Mouse (Mus musculus) T-helper 17 cell (primary cell): Measurements from ENCODE around the gene Mgea5.

ENCODE experiments used
- in situ Hi-C, 2 experiments: fragments of 300-600 bp; cut with MboI, MseI; formaldehyde crosslinking; loops; 1 replicate in 1 of 2; 2 replicates in 1 of 2; pipeline ENCODE4 v1.15.1; 2025; ENCODE audit warnings: high pct_unique_total_duplicates in 2 of 2

Gene Mgea5

DNA sequence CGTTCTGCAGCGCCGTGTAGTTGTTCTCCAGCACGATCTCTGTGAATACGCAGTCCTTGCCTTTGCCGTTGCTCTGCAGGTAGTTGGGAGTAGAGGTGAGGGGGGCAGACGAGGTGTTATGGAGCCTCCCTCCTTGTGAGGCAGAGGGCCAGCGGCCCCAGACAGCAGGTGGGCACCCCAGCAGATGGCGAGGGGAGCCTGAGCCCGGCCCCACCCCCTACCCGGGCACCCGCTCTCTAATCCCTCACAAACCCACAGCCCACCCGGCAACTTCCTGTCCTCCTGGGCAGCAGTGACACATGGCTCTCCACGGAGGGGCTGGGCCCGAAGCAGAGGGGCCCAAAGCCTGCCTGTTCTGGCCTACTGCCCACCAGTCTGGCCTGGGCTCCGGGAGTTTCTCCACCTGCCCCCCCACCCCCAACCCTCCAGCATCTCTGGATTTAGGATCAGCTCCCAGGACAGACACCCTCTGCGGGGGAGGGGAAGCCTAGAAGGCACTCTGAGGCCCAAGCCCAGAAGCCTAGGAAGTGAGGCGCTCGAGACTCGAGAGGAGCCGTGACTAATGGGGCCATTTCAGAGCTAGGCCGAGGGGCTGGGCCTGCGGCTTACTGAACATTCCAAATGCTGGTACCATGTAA lies 46.3 kb downstream of the Mgea5 start:
- in situ Hi-C loops = loop anchor here in 1 of 2 experiments (25.0 kb wide), 1 partner anchor 175 kb away; the partner anchor contains the start of genes Gm17018 and Poll

- in situ Hi-C loops = loop anchor here in 1 of 2 experiments (25.0 kb wide), 1 partner anchor 175 kb away; the partner anchor contains the start of genes Gm17018 and Poll
Measured at GRCm38 (mm10) chr19:45736855-45737207, 46.8 kb downstream of the Mgea5 start.

DNA sequence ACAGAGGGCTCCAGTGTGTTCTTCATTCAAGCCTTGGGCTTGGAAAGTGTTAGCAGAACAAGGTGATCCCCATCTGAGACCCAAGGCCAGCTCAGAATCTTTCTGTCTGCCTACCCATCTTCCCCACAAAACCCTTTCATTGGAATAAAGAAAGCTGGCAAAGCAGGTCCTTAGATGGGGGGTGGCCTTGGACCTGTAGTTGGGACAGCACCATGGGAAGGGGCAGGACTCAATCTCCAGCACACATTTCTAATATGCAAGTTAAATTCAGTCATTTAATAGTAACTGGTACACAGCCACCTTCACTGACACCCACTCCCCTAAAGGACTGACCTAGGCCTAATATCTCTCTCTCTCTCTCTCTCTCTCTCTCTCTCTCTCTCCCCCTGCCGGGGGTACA lies 47.4 kb downstream of the Mgea5 start:
- in situ Hi-C loops = loop anchor here in 1 of 2 experiments (25.0 kb wide), 1 partner anchor 174 kb away; the partner anchor contains the start of genes Gm17018 and Poll

DNA sequence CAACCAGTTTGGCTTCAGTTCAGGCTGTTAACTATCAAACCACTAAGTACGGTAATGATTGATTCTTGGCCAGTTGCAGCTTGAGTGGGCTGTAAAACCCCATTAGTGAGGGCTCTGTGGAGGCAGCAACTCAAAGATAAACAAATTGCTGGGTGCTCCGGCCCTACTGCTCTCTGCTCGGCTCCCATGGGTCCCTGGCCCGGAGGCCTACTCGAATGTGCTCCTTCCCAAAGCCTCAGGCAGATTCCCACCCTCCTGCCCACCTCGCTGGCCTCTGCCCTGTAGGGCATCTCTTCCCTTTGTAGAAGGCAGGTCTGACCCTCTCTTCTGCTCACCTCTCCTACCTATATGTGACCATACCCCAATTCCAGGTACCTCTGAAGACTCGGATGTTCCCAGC lies 48.9 kb downstream of the Mgea5 start:
- in situ Hi-C loops = loop anchor here (5.0 to 25.0 kb wide), 2 partner anchors 47 to 172 kb away; partner anchors contain the start of genes Gm17018 (in 1 of the 2) and Poll (in 1 of the 2)

- in situ Hi-C loops = loop anchor here (5.0 to 25.0 kb wide), 2 partner anchors 47 to 172 kb away; partner anchors contain the start of genes Gm17018 (in 1 of the 2) and Poll (in 1 of the 2)
Measured at GRCm38 (mm10) chr19:45734191-45734590, 49.4 kb downstream of the Mgea5 start.

DNA sequence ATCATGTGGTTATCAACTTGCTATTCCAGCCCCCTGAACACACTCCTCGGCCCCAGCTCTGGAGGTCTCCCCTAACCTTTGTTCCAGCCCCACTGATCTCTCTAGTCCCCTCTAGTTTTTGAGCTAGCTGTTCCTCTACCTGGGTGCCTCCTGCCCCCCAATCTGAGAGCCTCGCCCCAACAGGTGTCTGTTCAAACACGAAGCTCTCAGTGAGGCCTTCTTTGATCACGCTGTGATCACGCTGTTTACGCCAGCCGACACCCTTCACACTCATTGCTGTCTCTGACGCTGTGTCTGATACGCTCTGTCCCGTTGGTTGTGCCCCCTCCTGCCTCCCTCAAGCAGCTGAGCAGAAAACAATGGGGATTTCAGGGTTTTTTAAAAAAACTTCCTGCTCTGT lies 50.1 kb downstream of the Mgea5 start:
- in situ Hi-C loops = loop anchor here (5.0 to 25.0 kb wide), 2 partner anchors 46 to 171 kb away; partner anchors contain the start of genes Gm17018 (in 1 of the 2) and Poll (in 1 of the 2)

DNA sequence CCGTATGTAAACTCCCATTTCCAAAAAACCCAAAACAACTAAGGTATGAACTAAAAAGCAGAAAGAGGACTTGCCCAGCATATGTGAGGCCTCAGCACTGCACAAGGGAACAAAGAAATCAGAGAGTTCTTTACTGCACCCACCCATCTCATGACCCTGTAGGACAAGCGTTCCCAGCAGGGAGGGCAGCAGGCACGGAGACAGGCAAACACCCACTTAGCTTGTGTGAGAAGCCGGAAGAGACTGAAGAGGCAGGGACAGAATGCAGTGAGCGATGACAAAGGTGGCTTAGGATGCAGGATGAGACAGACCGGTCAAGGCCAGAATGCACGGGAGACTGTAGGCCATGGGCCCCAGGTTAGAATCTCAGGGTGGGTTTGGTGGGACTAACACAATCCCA lies 52.0 kb downstream of the Mgea5 start:
- in situ Hi-C loops = loop anchor here (5.0 to 25.0 kb wide), 2 partner anchors 44 to 169 kb away; partner anchors contain the start of genes Gm17018 (in 1 of the 2) and Poll (in 1 of the 2)

- in situ Hi-C loops = loop anchor here (5.0 to 25.0 kb wide), 2 partner anchors 43 to 168 kb away; partner anchors contain the start of genes Gm17018 (in 1 of the 2) and Poll (in 1 of the 2)
Measured at GRCm38 (mm10) chr19:45730042-45730441, 53.6 kb downstream of the Mgea5 start.

DNA sequence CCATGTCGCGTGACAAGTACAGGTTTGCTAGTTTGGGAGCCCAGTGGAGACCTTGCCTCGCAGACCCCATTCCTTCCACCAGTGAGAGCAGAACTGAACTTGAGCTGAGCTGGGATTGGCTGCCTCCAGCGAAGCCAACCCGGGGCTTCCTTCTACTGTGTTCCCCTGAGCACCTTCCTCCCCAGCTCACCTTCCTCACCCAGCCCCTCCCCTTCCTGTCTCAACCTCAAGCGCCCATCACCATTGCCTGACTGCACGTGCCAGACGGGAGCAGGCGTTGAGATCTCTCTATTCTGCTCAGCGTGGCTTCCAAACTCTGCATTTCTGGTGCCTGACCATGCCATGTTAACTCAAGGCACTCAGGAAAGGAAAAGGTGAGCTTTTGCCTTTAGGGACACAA lies 56.4 kb downstream of the Mgea5 start:
- in situ Hi-C loops = loop anchor here in 1 of 2 experiments (5.0 to 25.0 kb wide), 2 partner anchors 50 to 165 kb away; partner anchors contain the start of genes Gm17018 and Poll

GRCm38 (mm10) chr19:45725677-45726277 lies 57.9 kb downstream of the Mgea5 start:
- in situ Hi-C loops = loop anchor here in 1 of 2 experiments (5.0 to 25.0 kb wide), 2 partner anchors 48 to 163 kb away; partner anchors contain the start of genes Gm17018 and Poll

- in situ Hi-C loops = no loop called here
Measured at GRCm38 (mm10) chr19:45722188-45722587, 61.4 kb downstream of the Mgea5 start.

DNA sequence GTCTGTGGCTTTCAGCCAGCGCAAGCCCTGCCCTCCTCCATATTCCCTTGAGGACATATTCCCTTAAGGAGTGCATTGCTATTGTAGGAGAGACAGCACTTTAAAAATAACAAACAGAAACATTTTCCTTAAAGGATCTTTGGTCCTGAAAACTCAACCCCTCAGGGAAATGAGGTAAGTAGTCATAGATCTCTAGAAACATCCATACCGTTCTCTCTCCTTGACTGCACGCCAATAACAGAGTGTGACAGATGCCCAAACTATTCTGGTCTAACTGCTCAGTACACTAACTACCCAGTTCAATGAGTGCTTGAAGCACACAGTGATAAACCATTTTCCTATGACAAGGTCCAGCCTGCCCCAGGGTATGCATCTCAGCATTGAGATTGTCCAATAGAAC lies 65.4 kb downstream of the Mgea5 start:
- in situ Hi-C loops = no loop called here

DNA sequence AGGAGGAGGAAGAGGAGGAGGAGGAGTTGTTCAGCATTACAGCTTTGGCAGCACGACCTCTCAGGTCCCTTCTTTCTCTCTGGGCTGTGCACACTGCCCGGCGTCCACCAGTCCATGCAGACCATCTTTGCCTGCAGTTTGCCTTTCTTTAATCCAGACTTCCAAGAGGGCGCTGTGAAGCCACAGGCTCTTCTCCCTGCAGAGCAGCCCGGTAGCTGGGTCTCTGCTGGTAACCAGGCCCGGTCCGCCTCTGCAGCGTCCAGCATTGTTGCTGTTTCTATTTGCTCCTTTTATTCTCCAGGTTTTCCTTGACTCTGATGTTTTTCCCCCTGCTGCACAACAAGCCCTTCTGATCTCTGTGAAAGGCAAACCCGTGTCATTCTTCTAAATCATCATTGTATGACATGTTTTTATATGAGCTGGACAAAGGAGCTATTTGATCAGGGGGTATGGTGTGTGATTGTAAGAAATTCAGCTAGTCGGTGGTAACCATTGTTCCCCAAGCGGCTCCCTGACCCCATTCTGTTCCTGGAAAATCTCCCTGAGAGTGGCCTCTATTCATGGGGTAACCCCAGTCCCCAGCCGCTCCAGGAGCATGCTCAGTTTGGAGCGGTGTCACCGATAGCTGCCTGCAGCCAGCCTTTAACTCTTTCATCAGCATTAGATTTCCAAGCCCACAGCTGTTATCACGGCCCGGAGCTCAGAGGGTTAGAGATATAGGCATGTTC lies 66.0 kb downstream of the Mgea5 start:
- in situ Hi-C loops = no loop called here

DNA sequence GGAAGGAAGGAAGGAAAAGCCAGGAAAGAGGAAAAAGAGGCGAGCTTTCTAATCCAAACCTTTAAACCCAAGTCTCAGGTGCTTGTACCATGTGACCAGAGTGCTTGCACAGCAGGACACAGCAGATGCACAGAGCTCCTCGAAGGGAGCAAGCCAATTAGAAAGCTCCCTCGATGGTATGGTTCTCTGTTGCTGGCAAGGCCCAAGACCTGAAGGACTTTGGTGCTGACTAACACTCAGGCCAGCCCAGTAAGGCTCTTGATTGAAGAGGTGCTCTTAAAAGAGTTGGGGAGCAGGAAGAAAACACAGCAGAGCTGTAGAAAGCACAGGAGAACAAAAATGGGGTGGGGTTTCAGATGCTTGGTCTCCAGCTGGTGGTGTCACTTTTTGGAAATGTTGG lies 74.9 kb downstream of the Mgea5 start:
- in situ Hi-C loops = no loop called here
